Comparison of ENCODE assay signal across 9 mouse cellular contexts in genomic region chr12:71790581-71790980, GRCm38 (mm10).
"Had no signal": no experiment of that assay in that cellular context is flagged by ENCODE, and none has a peak within 500 bp of the region (broad histone marks: within the 10 kb centered on the region; RNA-seq: fewer than 3 reads in every experiment).

No protein-coding gene starts in this region.

- DNase-seq: retina, postnatal 1 day; right cerebral cortex, postnatal 14 days; spleen, adult 18-20 months; thymus, adult 18-20 months; thymus, adult 2 months; thymus, postnatal 14 days; thymus, postnatal 25 days; thymus, postnatal 36 days; thymus, postnatal 4 days had no signal
